Mouse (Mus musculus): ENCODE results near the gene Cdk14. TPM values are rescaled to one million over a fixed set of nuclear protein-coding genes. Genes with fewer than 3 reads are reported as not detected.

The Cdk14 gene
- polyA plus RNA-seq, 2 experiments, result 14.5 to 27.6 TPM

- peak; percentile 68; the same call in 1 of the 2 replicates for ATAC-seq (ENCODE audit: low FRiP score, low read depth)
- Histone ChIP-seq H3K4me1 (ENCODE audit: control insufficient read depth, insufficient read depth, low read length) (peaks cover 7% of the 10 kb centered on the region; the same call in 1 of the 2 replicates), H3K27me3 (ENCODE audit: control insufficient read depth, insufficient read depth, low read length) (no peaks in the 10 kb centered on the region), H3K27ac (replicated peaks; ENCODE audit: low read depth, low read length) (no peak overlapping the region), H3K4me3 (replicated peaks; ENCODE audit: low read length) (no peak overlapping the region), H3K9ac (ENCODE audit: low read depth, low read length, severe bottlenecking) (no peak overlapping the region), H3K9me3 (ENCODE audit: control insufficient read depth, low read length) (peaks cover 8% of the 10 kb centered on the region), H3K36me3 (ENCODE audit: control insufficient read depth, insufficient read depth, low read length) (no peaks in the 10 kb centered on the region), H3K4me2 (replicated peaks; ENCODE audit: low read depth, low read length, severe bottlenecking) (0 out of 2 replicates have a peak overlapping the region, but pooled peaks have one; percentile 7)
- no peak for DNase-seq (ENCODE audit: low spot score)
- 49% methylated on average over 18 of the region's 18 CpGs for WGBS
- no peak for TF ChIP-seq POLR2A (IDR thresholded peaks at IDR 0.05; ENCODE audit: borderline replicate concordance, extremely low read depth, insufficient read depth, insufficient read length)
Observed at GRCm38 (mm10) chr5:5358019-5358717, 61.9 kb downstream of the Cdk14 start.

- ATAC-seq (ENCODE audit: low FRiP score, low read depth) (no peak), DNase-seq (ENCODE audit: low spot score) (no peak)
- Histone ChIP-seq H3K4me3 (replicated peaks; ENCODE audit: low read length) (no peak overlapping the region), H3K4me1 (ENCODE audit: control insufficient read depth, insufficient read depth, low read length) (peaks cover 7% of the 10 kb centered on the region; the same call in 1 of the 2 replicates), H3K27ac (replicated peaks; ENCODE audit: low read depth, low read length) (no peak overlapping the region), H3K27me3 (ENCODE audit: control insufficient read depth, insufficient read depth, low read length) (no peaks in the 10 kb centered on the region), H3K36me3 (ENCODE audit: control insufficient read depth, insufficient read depth, low read length) (no peaks in the 10 kb centered on the region), H3K9me3 (ENCODE audit: control insufficient read depth, low read length) (0 out of 2 replicates have a peak, but pooled peaks cover 5% of the 10 kb centered on the region), H3K4me2 (replicated peaks; ENCODE audit: low read depth, low read length, severe bottlenecking) (no peak overlapping the region), H3K9ac (ENCODE audit: low read depth, low read length, severe bottlenecking) (no peak overlapping the region)
- WGBS, result 17% methylated on average over 5 of the region's 5 CpGs
- no peak for TF ChIP-seq POLR2A (IDR thresholded peaks at IDR 0.05; ENCODE audit: borderline replicate concordance, extremely low read depth, insufficient read depth, insufficient read length)
Observed at GRCm38 (mm10) chr5:5354684-5355368, 65.3 kb downstream of the Cdk14 start.

DNA sequence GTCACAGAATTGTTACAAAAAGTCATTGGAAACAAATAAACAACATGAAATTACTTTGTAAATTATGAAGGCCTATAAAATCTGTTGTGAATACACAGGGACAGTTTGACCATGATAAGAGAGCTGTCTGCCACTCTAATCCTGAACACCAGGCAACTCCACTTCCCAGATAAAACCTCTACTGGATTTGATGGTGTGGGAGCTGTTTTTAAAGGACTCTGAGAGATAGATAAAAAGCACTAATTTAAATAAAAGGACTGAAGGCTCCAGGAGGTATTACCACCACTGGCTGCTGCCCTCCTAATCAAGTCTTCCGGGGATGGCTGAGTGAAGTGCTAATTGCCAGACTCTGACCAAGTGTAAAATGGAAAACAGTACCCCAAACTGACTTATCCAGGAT is 66.2 kb downstream of the Cdk14 start:
- no peak for ATAC-seq (ENCODE audit: low FRiP score, low read depth)
- Histone ChIP-seq H3K4me3 (replicated peaks; ENCODE audit: low read length) (no peak overlapping the region), H3K4me2 (replicated peaks; ENCODE audit: low read depth, low read length, severe bottlenecking) (no peak overlapping the region), H3K27ac (replicated peaks; ENCODE audit: low read depth, low read length) (no peak overlapping the region), H3K9me3 (ENCODE audit: control insufficient read depth, low read length) (no peaks in the 10 kb centered on the region), H3K27me3 (ENCODE audit: control insufficient read depth, insufficient read depth, low read length) (no peaks in the 10 kb centered on the region), H3K4me1 (ENCODE audit: control insufficient read depth, insufficient read depth, low read length) (peaks cover 7% of the 10 kb centered on the region; the same call in 1 of the 2 replicates), H3K36me3 (ENCODE audit: control insufficient read depth, insufficient read depth, low read length) (no peaks in the 10 kb centered on the region), H3K9ac (ENCODE audit: low read depth, low read length, severe bottlenecking) (no peak overlapping the region)
- no peak for DNase-seq (ENCODE audit: low spot score)
- WGBS, result 25% methylated on average over 1 of the region's 1 CpGs
- no peak for TF ChIP-seq POLR2A (IDR thresholded peaks at IDR 0.05; ENCODE audit: borderline replicate concordance, extremely low read depth, insufficient read depth, insufficient read length)

DNA sequence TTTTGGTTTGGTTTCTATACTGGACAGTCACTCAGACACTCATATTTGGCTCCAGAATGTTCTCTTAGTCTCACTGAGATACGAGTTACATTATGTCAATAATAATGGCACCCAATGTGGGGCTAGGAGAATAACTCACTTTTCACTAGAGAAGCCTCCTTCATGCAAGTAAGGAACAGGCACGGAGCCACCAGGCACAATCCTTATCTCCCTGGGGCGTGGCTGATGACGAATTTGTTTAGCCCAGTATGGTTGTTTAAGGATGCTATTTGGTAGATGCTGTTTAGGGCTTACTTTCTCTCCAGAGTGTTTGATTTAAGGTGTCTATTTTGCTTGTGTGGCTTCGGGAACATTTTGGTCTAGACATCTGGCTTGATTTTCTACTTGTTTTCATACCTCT is 75.5 kb downstream of the Cdk14 start:
- 75% methylated on average over 5 of the region's 5 CpGs for WGBS

GRCm38 (mm10) chr5:5343741-5344140 is 76.4 kb downstream of the Cdk14 start:
- Histone ChIP-seq H3K4me2 (replicated peaks; ENCODE audit: low read depth, low read length, severe bottlenecking) (no peak overlapping the region), H3K4me3 (replicated peaks; ENCODE audit: low read length) (no peak overlapping the region), H3K4me1 (ENCODE audit: control insufficient read depth, insufficient read depth, low read length) (peaks cover 22% of the 10 kb centered on the region), H3K9me3 (ENCODE audit: control insufficient read depth, low read length) (no peaks in the 10 kb centered on the region), H3K27ac (replicated peaks; ENCODE audit: low read depth, low read length) (peak overlapping the region; percentile 55), H3K36me3 (ENCODE audit: control insufficient read depth, insufficient read depth, low read length) (no peaks in the 10 kb centered on the region), H3K9ac (ENCODE audit: low read depth, low read length, severe bottlenecking) (no peak overlapping the region), H3K27me3 (ENCODE audit: control insufficient read depth, insufficient read depth, low read length) (no peaks in the 10 kb centered on the region)
- ATAC-seq (ENCODE audit: low FRiP score, low read depth) (no peak), DNase-seq (ENCODE audit: low spot score) (no peak)
- TF ChIP-seq POLR2A (IDR thresholded peaks at IDR 0.05; ENCODE audit: borderline replicate concordance, extremely low read depth, insufficient read depth, insufficient read length), result no peak
- WGBS, result 86% methylated on average over 2 of the region's 2 CpGs

More for the DNA sequence above, 75.5 kb downstream of the Cdk14 start:
- ATAC-seq (ENCODE audit: low FRiP score, low read depth) (no peak), DNase-seq (ENCODE audit: low spot score) (no peak)
- Histone ChIP-seq H3K4me3 (replicated peaks; ENCODE audit: low read length) (no peak overlapping the region), H3K27ac (replicated peaks; ENCODE audit: low read depth, low read length) (no peak overlapping the region), H3K36me3 (ENCODE audit: control insufficient read depth, insufficient read depth, low read length) (no peaks in the 10 kb centered on the region), H3K9ac (ENCODE audit: low read depth, low read length, severe bottlenecking) (no peak overlapping the region), H3K4me1 (ENCODE audit: control insufficient read depth, insufficient read depth, low read length) (peaks cover 22% of the 10 kb centered on the region), H3K9me3 (ENCODE audit: control insufficient read depth, low read length) (no peaks in the 10 kb centered on the region), H3K27me3 (ENCODE audit: control insufficient read depth, insufficient read depth, low read length) (no peaks in the 10 kb centered on the region), H3K4me2 (replicated peaks; ENCODE audit: low read depth, low read length, severe bottlenecking) (no peak overlapping the region)
- no peak for TF ChIP-seq POLR2A (IDR thresholded peaks at IDR 0.05; ENCODE audit: borderline replicate concordance, extremely low read depth, insufficient read depth, insufficient read length)

All from limb, embryonic 14.5 days (tissue).